28 mouse cellular contexts compared by ENCODE assay signal in the genomic region with DNA sequence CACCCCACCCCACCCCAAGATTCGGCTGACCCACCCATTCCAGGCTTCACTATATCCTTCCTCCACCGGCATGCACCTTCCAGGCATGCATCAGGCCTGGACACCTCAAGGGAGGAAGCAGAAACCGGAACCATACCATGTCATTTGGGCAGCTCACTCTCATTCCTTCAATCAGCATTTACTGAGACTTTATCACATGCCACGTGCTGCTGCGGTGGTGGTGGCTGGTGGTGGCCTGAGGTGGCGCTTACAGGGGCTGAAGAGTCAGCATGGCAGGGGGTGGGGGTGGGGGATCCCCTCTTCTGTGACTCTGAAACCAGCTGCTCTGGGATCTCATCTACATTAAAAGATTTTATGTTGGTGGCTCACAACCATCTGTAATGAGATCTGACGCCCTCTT. TPM values are rescaled to one million over a fixed set of nuclear protein-coding genes. Genes with fewer than 3 reads are reported as not detected.
"Had no signal": no experiment of that assay in that cellular context is flagged by ENCODE, and none has a peak within 500 bp of the region (broad histone marks: within the 10 kb centered on the region; RNA-seq: fewer than 3 reads in every experiment).

No protein-coding gene starts in this region.

- H3K9ac ChIP-seq: heart, embryonic 13.5 days; heart, embryonic 15.5 days; hindbrain, embryonic 13.5 days; intestine, embryonic 15.5 days; limb, embryonic 12.5 days; liver, embryonic 13.5 days; liver, embryonic 15.5 days had no signal

- H3K4me3 ChIP-seq: heart, adult 2 months; heart, embryonic 13.5 days; heart, embryonic 15.5 days; hindbrain, embryonic 10.5 days; hindbrain, embryonic 13.5 days; intestine, embryonic 15.5 days; layer of hippocampus, adult 2 months; left cerebral cortex, adult 2 months; limb, embryonic 10.5 days; limb, embryonic 12.5 days; liver, embryonic 13.5 days; liver, embryonic 15.5 days had no signal

- H3K4me2 ChIP-seq: heart, embryonic 11.5 days; heart, embryonic 13.5 days; heart, embryonic 15.5 days; hindbrain, embryonic 13.5 days; intestine, embryonic 15.5 days; limb, embryonic 12.5 days; liver, embryonic 11.5 days; liver, embryonic 13.5 days; liver, embryonic 15.5 days had no signal

- H3K4me1 ChIP-seq: liver, embryonic 13.5 days; liver, embryonic 15.5 days had no signal

- DNase-seq: gastrocnemius, postnatal 14 days; gastrocnemius, postnatal 36 days; heart, adult 11 months; heart, adult 2 months; heart, postnatal 14 days; heart, postnatal 36 days; kidney, adult 18-20 months; kidney, adult 8-10 months; kidney, postnatal 10 days; kidney, postnatal 25 days; kidney, postnatal 4 days; liver; liver, embryonic 13.5 days had no signal

- H3K27ac ChIP-seq: heart, adult 2 months; heart, embryonic 13.5 days; heart, embryonic 15.5 days; hindbrain, embryonic 10.5 days; hindbrain, embryonic 13.5 days; intestine, embryonic 15.5 days; left cerebral cortex, adult 2 months; limb, embryonic 12.5 days; liver, embryonic 13.5 days; liver, embryonic 15.5 days had no signal

- H3K36me3 ChIP-seq: heart, embryonic 15.5 days; hindbrain, embryonic 10.5 days; hindbrain, embryonic 13.5 days; intestine, embryonic 15.5 days; liver, embryonic 13.5 days; liver, embryonic 15.5 days had no signal

- H3K27me3 ChIP-seq: heart, embryonic 13.5 days; heart, embryonic 15.5 days; hindbrain, embryonic 13.5 days; intestine, embryonic 15.5 days; limb, embryonic 12.5 days; liver, embryonic 13.5 days; liver, embryonic 15.5 days had no signal

- ATAC-seq: hindbrain, embryonic 16.5 days; inflammation-experienced regulatory T-cells, adult 6 months; intestine, embryonic 15.5 days; intestine, postnatal 0 days had no signal

- H3K9me3 ChIP-seq: heart, embryonic 13.5 days; heart, embryonic 15.5 days; hindbrain, embryonic 10.5 days; hindbrain, embryonic 13.5 days; intestine, embryonic 15.5 days; limb, embryonic 10.5 days; limb, embryonic 12.5 days; liver, embryonic 13.5 days; liver, embryonic 15.5 days had no signal

RNA-seq across cellular contexts. Expression of gene Daam2, which starts 42.1 kb away (rescaled TPM):
- polyA plus RNA-seq: inflammation-experienced regulatory T-cells, adult 6 months had no signal
